Mouse (Mus musculus) brown adipose tissue, adult 24 weeks (tissue): ENCODE measurements around the gene Cd6. TPM values are rescaled to one million over a fixed set of nuclear protein-coding genes. Genes with fewer than 3 reads are reported as not detected.

Experiments
- H3K27ac ChIP-seq: fragments of 200-500 bp; replicated peaks from 2 replicates; pipeline ENCODE4 v1.5.1; 2012; ENCODE audit warnings: low read depth, mild to moderate bottlenecking, low read length
- H3K4me1 ChIP-seq: fragments of 200-500 bp; 2 replicates; pipeline ENCODE4 v1.6.1; 2012; ENCODE audit warnings: low read length, mixed read lengths; ENCODE audit not compliant: control insufficient read depth, insufficient read depth, insufficient read length
- H3K4me3 ChIP-seq: fragments of 200-500 bp; 2 replicates; pipeline ENCODE4 v1.5.1; 2012; ENCODE audit warnings: low read depth, mild to moderate bottlenecking, low read length, moderate library complexity; ENCODE audit not compliant: insufficient read depth
- polyA plus RNA-seq: library from polyadenylated mRNA; stranded (reverse); fragments of >200 nt; gene quantifications from 2 replicates; pipeline ENCODE4 v1.2.4, GENCODE M21; 2012; ENCODE audit not compliant: missing spikeins, insufficient read depth, insufficient read length

The Cd6 gene
- polyA plus RNA-seq: not detected in 2 replicates

GRCm38 (mm10) chr19:10829436-10830175 is at the start of gene Cd6:
TSS of gene Cd6 (minus strand) at chr19:10830058.
- Histone ChIP-seq H3K4me3 (no peak within 1 kb of the TSS), H3K27ac (no peak within 1 kb of the TSS), H3K4me1 (no peaks in the 10 kb centered on the region)

DNA sequence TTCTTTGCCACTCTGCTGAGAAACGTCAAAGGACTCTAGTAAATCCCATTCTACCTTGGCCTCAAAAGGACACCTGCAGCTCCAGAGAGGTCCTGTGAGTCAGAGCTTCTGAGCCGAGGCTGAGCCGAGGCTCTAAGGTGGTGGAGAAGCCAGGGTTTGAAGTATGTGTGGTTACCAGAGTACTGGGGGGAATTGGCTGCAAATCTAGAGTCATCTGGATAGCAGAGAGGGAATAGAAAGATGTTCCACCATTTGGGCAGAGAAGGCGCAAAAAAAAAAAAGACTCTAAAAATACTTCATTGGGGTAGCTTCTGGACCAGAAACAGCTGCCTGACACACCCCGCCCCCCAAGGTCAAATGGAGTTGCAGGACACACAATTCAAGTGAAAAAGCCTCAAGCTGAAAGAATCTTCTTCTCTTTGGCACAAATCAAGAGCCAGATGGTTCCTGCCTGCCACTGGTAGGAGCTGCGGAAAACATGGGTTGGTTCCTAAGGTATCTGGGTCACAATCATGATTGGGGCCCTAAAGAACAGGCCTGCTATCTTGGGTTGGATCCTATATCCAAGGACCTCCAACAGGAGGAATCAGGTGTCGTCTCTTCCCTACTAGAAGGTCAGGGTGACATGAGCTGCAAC is 48.5 kb upstream of the Cd6 start:
- no peak overlapping the region for H3K4me3 ChIP-seq

DNA sequence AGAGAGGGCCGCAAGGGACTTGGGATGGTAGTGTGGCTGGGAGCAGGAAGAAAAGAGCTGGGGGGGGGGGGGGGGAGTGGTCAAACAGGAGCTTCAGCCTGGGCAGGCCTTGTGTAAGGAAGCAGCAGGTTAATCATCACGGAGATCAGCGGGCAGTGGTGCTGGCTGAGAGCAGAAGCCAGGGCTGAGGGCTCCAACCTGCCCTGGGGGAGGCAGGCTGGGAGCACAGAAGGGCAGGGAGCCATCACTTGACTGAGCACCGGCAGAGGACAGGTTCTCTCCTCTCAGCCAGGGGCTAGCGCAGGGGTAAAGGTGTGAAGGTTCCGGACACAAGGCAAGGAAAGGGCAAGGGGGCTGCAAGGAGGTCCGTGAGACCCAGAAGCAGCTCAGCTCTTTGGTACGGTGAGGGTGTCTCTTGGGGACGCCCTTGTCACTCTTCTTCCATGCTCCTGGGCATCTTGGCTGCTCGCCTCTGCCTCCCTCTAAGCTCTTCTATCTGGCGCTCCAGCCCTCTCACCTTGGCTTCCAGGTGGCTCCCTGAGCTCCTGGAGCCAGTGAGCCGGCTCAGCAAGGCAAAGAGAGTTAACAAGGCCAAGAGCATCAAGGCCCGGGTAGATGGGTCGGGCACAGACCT is 41.6 kb upstream of the Cd6 start:
- Histone ChIP-seq H3K27ac (no peak overlapping the region), H3K4me1 (peaks cover 4% of the 10 kb centered on the region; the same call in 1 of the 2 replicates), H3K4me3 (no peak overlapping the region)

More for the DNA sequence above, 48.5 kb upstream of the Cd6 start:
- Histone ChIP-seq H3K27ac (no peak overlapping the region), H3K4me1 (no peaks in the 10 kb centered on the region)

DNA sequence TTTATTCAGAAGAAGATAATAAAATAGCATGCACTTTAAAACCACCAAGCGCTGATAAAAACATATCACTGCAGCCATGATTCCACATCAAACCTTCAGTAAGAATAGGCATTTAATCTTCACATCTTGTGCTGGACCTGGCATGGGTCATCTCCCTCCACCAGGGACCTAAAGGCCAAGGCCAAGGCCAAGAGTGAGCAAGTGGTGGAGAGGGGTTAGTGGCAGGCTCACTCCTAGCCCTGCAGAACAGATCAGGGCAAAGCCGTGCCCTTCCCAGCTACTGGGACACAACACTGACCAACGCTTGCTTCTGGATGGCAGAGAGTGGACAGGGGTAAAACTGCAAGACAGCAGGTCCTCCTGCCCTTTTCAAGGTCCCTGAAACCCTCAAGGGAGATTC is 40.8 kb upstream of the Cd6 start:
- H3K4me3 ChIP-seq: no peak overlapping the region
- no peak overlapping the region for H3K27ac ChIP-seq
- H3K4me1 ChIP-seq: peaks cover 4% of the 10 kb centered on the region; the same call in 1 of the 2 replicates

- H3K4me3 ChIP-seq: peak within 1 kb of the TSS; percentile 76
- peaks cover 4% of the 10 kb centered on the region; the same call in 1 of the 2 replicates for H3K4me1 ChIP-seq
- no peak within 1 kb of the TSS for H3K27ac ChIP-seq
Measured at GRCm38 (mm10) chr19:10869886-10870527, 40.1 kb upstream of the Cd6 start, which contains the start of gene Tmem132a. TSS of gene Tmem132a (minus strand) at chr19:10869940.

DNA sequence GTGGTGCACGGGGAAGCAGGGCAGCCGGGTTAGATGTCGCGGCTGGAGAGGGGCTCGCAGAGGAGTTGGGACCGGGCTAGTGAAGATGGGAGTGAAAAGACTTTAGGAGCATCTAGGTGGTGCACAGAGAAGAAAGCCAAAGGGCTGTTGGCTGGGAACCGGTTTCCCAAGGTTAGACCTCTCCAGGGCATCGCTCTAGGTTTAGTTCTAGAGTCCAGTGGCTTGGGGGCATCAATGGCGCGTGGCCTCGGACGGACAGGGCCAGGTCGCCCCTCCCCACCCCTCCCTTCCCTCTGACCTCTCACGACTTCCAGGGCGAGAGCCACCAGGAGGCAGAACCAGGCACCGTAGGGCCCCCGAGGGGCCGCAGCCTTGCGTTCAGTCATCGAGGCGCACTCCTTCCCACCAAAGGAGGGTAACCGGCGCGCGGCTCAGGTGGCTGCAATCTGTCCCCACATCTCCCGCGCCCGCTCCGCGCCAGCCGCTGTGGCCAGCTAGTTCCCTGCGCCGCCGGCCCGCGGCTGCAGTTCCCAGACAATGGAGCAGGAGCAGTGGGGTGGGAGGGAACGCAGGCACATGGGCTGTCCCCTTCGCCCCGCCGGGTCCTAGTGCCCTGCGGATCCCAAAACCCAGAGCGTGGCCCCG is 39.5 kb upstream of the Cd6 start:
- no peak overlapping the region for H3K27ac ChIP-seq
- H3K4me3 ChIP-seq: peak overlapping the region; percentile 76
- H3K4me1 ChIP-seq: peaks cover 4% of the 10 kb centered on the region; the same call in 1 of the 2 replicates

DNA sequence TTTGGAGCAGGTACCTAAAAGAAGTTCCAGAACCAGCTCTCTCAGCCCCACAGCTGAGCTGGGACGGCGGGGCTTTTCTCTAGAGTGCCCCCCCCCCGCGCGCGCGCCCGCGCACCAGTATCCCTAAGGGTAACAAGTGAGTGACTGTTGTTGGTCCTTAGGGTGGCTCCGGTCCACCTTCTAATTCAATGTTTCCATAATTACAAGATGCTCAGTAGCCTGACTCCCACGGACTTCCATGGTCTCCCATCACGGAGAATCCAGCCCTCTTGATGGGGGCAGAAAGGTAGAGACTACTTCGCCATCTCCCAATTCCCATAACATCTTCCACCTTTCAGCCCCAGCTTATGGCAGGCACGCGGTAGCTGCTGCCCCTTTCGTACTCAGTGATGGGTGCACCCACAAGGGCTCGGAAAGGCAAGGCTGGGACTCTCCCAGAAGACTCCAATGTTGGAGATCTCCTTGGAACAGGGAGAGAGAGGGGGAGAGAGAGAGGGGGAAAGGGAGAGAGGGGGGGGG is 38.8 kb upstream of the Cd6 start:
- H3K4me3 ChIP-seq: peak overlapping the region; percentile 76
- H3K27ac ChIP-seq: no peak overlapping the region
- peaks cover 4% of the 10 kb centered on the region; the same call in 1 of the 2 replicates for H3K4me1 ChIP-seq

DNA sequence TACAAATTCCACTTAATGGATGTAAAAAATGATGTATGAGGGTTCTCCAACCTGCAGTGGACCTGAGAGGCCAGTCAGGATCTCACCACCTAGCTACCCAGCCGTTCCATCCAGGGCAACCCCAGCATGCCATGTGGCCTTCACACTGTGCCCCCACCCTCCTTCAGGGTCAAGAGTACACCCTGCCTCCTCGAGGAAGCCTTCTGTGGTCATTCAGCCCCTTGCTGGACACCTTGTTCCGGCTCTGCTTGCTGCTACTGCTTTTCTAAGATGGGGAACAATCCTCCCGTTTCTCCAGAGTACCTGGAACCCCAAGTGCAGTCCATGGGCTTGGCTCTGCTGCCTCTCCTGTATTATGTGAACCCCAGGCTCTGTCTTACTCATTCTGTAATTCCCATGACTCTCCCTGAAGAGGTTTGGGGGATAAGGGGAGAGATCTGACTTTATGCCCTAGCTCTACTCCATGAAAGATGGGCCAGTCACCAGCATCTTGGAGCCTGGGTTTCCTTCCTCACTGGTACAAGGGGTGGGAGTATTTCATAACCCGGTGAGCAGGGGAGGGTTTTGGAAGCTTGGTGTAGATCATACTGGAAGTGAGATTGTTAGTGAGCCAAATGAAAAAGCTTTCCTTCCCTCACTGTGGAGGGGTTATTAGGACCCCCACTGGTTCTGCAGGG is 38.2 kb upstream of the Cd6 start:
- peaks cover 4% of the 10 kb centered on the region; the same call in 1 of the 2 replicates for H3K4me1 ChIP-seq
- peak overlapping the region; percentile 76 for H3K4me3 ChIP-seq
- no peak overlapping the region for H3K27ac ChIP-seq

DNA sequence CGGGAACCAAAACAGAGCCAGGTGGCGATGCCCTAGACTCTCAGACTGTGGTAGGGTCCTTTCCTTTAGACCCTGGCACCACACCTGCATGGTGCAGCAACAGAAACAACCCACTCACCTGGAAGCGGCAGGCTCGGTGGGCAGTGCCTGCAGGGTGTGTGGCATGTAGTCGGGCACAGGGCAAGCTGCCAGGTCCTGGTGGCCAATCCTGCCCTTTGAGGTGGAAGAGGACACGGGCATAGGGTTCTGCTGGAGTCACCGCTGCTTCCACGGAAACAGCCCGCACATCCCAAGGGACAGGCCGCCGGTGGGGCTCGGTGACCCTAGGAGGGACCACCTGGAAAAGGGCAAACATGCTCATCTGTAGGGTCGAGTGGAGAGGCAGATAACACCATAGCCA is 36.5 kb upstream of the Cd6 start:
- H3K4me3 ChIP-seq: no peak overlapping the region
- peaks cover 4% of the 10 kb centered on the region; the same call in 1 of the 2 replicates for H3K4me1 ChIP-seq
- H3K27ac ChIP-seq: no peak overlapping the region

GRCm38 (mm10) chr19:10860072-10860497 is 30.2 kb upstream of the Cd6 start:
- H3K4me3 ChIP-seq: no peak overlapping the region
- H3K27ac ChIP-seq: no peak overlapping the region
- H3K4me1 ChIP-seq: no peaks in the 10 kb centered on the region

DNA sequence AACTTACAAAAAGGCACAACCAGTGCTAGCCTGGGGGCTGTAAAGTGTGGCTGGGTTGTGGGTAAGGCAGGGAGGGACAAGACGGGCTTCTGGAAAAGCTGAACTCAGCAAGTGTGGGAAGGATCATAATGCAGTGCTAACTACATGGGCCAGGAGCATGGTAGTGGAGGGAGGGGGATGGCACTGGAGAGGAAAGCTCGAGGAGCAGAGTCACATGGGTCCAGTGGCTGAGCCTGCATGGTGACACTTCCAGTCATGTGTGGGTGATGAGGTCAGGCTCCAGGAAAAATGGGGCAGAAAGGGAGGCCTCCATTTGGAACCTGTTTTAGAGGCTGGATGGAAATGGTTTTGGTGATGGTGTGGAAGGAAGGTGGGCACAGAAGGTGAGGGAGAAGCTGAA is 26.7 kb upstream of the Cd6 start:
- Histone ChIP-seq H3K4me3 (no peak overlapping the region), H3K27ac (no peak overlapping the region), H3K4me1 (no peaks in the 10 kb centered on the region)

DNA sequence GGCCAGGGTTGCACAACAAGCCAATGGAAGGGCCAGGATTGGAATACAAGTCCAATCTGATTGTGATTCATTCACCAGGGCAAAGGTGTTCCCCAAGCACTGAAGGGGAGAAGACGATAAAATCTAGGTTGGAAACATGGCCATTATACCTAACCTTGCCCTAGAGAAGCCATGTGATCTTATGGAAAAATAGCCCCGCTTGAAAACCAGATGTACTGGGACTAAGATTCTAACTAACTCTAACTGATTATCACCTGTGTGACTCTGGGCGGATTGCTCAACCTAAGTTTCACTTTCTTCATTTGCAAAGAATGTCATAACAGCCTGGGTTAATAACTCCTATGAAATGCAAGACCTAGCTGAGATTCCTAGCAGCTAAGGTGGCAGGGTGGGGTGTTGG is 25.6 kb upstream of the Cd6 start:
- H3K27ac ChIP-seq: no peak overlapping the region
- no peaks in the 10 kb centered on the region for H3K4me1 ChIP-seq
- no peak overlapping the region for H3K4me3 ChIP-seq

GRCm38 (mm10) chr19:10847311-10848087 is 17.6 kb upstream of the Cd6 start:
- H3K4me3 ChIP-seq: no peak overlapping the region
- no peak overlapping the region for H3K27ac ChIP-seq
- peaks cover 4% of the 10 kb centered on the region; the same call in 1 of the 2 replicates for H3K4me1 ChIP-seq
